Mouse (Mus musculus) bone marrow, adult 2 months (tissue): Measurements from ENCODE around the gene Tbc1d25. TPM values are rescaled to one million over a fixed set of nuclear protein-coding genes. Genes with fewer than 3 reads are reported as not detected.

Experiments
- H3K27ac ChIP-seq: fragments of 200-500 bp; 2 replicates; pipeline ENCODE4 v1.5.1; 2012; ENCODE audit warnings: low read depth, mild to moderate bottlenecking, control low read depth, inconsistent platforms, low read length; ENCODE audit not compliant: control insufficient read depth, poor library complexity, insufficient read depth
- H3K4me1 ChIP-seq: fragments of 200-500 bp; 2 replicates; pipeline ENCODE4 v1.6.1; 2011; ENCODE audit warnings: low read length; ENCODE audit not compliant: control insufficient read depth, insufficient read depth
- H3K4me3 ChIP-seq: fragments of 200-500 bp; replicated peaks from 2 replicates; pipeline ENCODE3; 2011; ENCODE audit warnings: mild to moderate bottlenecking, low read depth, low read length, control low read depth; ENCODE audit not compliant: control insufficient read depth
- CTCF ChIP-seq: fragments of 200-500 bp; IDR thresholded peaks from 2 replicates; pipeline ENCODE4 v1.5.1; 2011; ENCODE audit warnings: low read length, control low read depth; ENCODE audit not compliant: control insufficient read depth, insufficient read depth
- POLR2A ChIP-seq: fragments of 200-500 bp; IDR thresholded peaks from 2 replicates; pipeline ENCODE4 v1.6.1; 2011; ENCODE audit warnings: low read depth, mild to moderate bottlenecking, control low read depth, low read length, borderline replicate concordance; ENCODE audit not compliant: control insufficient read depth
- WGBS: fragments of 180-500 bp; shearing (Covaris S2); methylation state at CpG from one replicate; pipeline ENCODE4 v1.1.7; 2018; 5-methylcytosine and 5-hydroxymethylcytosine counted together
- polyA plus RNA-seq: library from polyadenylated mRNA; stranded (reverse); fragments of >200 nt; gene quantifications from 2 replicates; pipeline ENCODE4 v1.2.4, GENCODE M21; 2011; ENCODE audit warnings: low replicate concordance; ENCODE audit not compliant: missing spikeins, insufficient read depth, insufficient read length

Tbc1d25 gene
- polyA plus RNA-seq, 1 experiment, result 6.6 TPM

DNA sequence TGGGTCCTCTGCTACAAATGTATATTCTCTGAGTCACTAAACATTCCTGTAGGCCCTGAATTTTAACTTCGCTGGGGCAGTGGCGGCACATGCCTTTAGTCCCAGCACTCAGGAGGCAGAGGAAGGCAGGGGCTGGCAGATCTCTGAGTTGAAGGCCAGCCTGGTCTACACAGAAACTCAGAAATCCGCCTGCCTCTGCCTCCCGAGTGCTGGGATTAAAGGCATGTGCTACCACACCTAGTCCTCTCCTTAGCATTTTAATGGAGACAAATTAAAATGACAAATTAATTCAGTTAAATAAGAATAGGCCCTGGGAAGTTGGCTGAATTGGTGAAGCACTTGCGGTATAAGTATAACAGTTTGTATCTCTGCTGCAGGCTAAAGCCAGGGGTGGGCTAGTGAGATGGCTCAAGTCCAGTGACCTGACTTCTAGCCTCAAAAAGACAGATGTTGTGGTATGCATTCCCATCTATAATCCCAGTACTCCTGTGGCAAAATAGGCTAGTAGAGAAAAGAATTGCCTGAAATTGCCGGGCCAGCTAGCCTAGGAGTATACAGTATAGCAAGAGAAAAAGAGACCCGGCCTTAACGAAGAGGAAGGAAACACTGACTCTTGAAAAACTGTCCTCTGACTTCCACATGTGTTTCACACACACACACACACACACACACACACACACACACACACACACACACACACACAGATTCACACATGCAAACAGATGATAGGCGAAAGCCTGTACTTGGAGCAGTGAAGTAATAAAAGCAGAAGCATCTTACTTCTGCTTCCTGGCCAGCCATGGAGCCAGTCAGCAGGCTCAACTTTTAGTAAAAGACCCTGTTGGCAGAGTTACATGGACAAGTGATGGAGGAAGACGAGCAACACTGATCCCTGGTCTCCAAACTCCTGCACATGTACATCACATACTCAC, 8.0 kb downstream of the Tbc1d25 start:
- TF ChIP-seq CTCF (no peak), POLR2A (no peak)
- Histone ChIP-seq H3K27ac (peak overlapping the region; percentile 41; the same call in 1 of the 2 replicates), H3K4me3 (no peak overlapping the region), H3K4me1 (peaks cover 2% of the 10 kb centered on the region)
- 67% methylated on average over 8 of the region's 10 CpGs for WGBS

DNA sequence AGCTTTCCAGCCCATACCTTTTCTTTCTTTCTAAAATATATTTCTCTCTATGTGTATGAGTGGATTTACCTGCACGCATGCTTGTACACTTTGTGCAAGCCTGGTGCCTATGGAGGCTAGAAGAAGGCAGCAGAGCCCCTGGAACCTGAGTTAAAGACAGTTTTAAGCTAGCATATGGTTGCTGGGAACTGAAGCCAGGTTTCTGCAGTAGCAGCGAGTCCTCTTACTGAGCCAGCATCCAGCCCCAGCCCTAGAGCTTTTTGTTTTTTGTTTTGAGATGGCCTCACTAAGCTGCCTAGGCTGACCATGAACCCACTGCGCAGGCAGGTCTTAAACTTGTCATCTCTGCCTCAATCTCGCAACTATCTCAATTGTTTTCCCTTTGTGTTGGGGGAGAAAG, 11.5 kb downstream of the Tbc1d25 start:
- no peak overlapping the region for H3K4me3 ChIP-seq
- 86% methylated on average over 4 of the region's 4 CpGs for WGBS
- H3K27ac ChIP-seq, result no peak overlapping the region
- H3K4me1 ChIP-seq, result peaks cover 2% of the 10 kb centered on the region
- TF ChIP-seq CTCF, result no peak
- no peak for TF ChIP-seq POLR2A

DNA sequence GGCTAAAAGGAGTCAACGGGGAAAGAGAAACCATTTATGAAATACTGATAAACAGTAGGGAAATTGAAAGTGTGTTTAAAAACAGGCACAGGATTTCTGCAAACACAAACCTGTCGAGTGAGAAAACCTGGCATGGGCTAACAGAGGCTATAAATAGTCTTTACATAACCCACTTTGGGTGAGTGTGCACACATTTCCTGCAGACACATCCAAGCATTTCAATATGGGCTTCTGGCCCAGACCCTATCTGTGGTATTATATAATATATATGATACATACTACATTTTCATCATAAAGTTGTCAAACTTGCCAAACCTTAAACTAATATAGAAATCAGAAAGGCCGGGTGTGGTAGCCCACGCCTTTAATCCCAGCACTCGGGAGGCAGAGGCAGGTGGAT, 12.9 kb downstream of the Tbc1d25 start:
- Histone ChIP-seq H3K27ac (no peak overlapping the region), H3K4me3 (no peak overlapping the region), H3K4me1 (no peaks in the 10 kb centered on the region)
- no peak for TF ChIP-seq POLR2A
- TF ChIP-seq CTCF, result no peak
- 34% methylated on average over 5 of the region's 5 CpGs for WGBS

DNA sequence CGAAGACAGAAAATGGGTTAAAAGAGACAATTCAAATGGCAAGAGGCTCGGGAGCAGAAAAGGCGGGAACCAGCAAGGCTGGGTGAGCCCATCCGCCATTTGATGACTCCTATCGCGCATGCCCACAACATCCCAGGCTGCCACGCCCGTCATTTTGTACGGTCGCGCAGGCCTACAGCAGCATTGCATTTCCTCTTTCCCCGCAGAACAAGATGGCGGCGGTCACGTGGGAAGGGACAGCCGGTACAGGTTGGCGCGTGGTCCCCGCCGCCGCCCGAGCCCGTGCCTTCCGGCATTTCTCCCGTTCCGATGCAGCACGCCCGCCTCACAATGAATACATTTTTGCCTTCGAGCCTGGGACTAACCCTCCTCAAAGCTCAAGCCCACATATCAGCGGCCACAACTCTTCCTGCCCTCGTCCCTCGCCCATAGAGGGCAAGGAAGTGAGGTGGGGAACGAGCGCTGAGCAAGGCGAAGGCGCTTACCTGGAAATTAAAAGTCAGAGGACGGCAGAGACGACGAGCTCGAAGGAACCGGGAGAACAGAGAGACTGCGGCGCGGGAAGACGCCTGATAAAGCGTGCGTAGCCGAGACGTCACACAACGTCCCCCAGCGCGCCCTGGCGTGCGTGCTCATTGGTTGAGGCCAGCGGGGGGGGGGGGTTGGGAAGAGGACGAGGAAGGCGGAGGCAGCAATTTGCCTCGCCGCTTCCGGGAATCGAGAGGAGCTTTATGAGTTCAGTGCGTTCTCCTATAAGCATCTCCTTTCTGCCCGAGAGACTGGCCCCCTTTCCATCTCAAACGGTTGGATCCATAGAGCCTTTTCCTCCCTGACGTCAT, 30.6 kb downstream of the Tbc1d25 start, which contains the start of gene Rbm3:
Rbm3 (minus strand) TSS at position 728 of the 839 bp plus-strand sequence.
- 16% methylated on average over 62 of the region's 65 CpGs for WGBS
- Histone ChIP-seq H3K4me1 (no peaks in the 10 kb centered on the region), H3K27ac (peak within 1 kb of the TSS; percentile 97), H3K4me3 (peak within 1 kb of the TSS; percentile 94)
- TF ChIP-seq CTCF (no peak), POLR2A (peak; percentile 58; the same call in 1 of the 2 replicates)

DNA sequence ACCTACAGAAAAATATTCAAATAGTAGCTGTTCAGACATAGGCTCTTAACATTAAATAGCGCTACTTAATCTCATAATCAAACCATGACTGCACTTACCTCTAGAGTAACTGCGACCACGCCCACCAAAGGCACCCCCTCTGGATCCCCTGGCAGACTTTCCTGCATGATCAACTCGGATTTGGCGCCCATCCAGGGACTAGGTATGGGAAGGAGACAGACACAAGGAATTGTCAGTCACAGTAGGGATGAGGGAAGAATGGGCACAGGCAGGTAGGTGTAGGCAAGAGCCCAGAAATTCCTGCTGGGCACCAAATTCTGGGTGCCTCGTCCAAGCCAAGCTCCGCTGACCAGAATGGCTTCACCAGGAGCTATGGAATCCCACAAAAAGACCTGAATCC, 32.2 kb downstream of the Tbc1d25 start:
- H3K27ac ChIP-seq, result peak overlapping the region; percentile 70; the same call in 1 of the 2 replicates
- no peaks in the 10 kb centered on the region for H3K4me1 ChIP-seq
- WGBS, result 57% methylated on average over 7 of the region's 7 CpGs
- no peak for TF ChIP-seq POLR2A
- no peak for TF ChIP-seq CTCF
- peak overlapping the region; percentile 94 for H3K4me3 ChIP-seq

DNA sequence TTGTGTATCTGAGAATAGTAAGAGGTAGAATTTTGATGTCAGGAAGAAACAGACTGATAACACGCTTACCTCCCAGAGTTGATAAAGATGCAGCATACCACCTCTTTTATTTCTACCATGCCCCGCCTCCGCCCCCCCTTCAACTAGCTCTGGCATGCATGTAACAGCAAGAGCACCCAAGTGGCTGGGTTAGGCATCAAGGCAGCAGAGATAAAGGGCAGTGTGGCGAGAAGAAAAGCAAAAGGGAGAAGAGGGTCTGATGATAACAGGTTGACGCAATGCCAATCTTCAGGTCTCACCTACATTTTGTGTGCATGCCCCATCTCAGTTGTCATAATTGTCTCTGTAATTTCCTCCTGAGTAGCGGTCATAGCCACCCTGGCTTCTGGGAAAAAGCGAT, 33.0 kb downstream of the Tbc1d25 start:
- Histone ChIP-seq H3K4me3 (no peak overlapping the region), H3K27ac (no peak overlapping the region), H3K4me1 (no peaks in the 10 kb centered on the region)
- 71% methylated on average over 7 of the region's 7 CpGs for WGBS
- TF ChIP-seq CTCF (no peak), POLR2A (no peak)

DNA sequence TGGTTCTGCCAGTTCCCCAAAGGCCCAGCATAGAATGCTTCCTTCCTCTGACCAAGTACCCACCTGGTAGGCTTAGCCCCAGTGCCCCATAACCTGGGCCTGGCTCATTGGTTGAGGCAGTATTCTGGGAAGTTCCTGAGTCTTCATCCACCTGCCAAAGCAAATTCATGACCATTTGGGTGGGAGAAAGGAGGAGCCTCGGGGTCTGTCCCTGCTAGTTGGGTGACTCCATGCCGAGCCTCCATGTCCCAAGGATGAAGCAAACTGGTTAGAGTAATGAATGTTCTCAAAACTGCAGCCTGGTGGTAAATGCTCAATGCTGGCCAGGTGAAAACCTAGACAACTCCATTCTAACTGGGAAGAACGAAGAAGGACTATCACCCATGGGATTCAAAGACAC, 34.9 kb downstream of the Tbc1d25 start:
- no peaks in the 10 kb centered on the region; the same call in 1 of the 2 replicates for H3K4me1 ChIP-seq
- TF ChIP-seq POLR2A, result no peak
- TF ChIP-seq CTCF, result no peak
- 74% methylated on average over 3 of the region's 3 CpGs for WGBS
- H3K27ac ChIP-seq, result no peak overlapping the region
- H3K4me3 ChIP-seq, result no peak overlapping the region

DNA sequence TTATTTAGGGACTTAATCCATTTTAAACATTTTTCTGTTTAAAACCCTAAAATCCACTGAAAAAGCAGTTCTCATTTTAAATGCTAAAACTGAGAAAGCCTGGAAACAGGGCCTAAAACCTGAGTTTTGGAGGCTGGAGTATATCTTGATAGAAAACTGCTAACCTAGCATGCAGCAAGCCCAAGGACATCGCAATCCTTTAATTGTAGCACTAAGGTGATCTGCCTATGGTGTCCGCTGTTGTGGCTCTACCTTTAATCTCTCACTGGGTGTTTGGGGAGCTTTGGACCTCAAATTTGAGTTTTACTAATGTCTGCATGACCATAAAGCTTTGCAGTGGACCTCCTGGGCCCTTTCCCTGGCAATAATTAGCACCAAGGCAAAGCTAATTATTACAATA, 35.5 kb downstream of the Tbc1d25 start:
- TF ChIP-seq POLR2A (no peak), CTCF (no peak)
- 98% methylated on average over 2 of the region's 2 CpGs for WGBS
- H3K4me3 ChIP-seq, result no peak overlapping the region
- no peak overlapping the region for H3K27ac ChIP-seq
- no peaks in the 10 kb centered on the region; the same call in 1 of the 2 replicates for H3K4me1 ChIP-seq
